Mouse (Mus musculus) frontal cortex, postnatal 25 days (tissue): Measurements from ENCODE around the gene Fbxo4.

ENCODE experiments used
- DNase-seq, 2 experiments: peaks; one replicate each; pipeline ENCODE4 v3.0.0; 2022; ENCODE audit warnings: low spot score in 2 of 2

The Fbxo4 gene

DNA sequence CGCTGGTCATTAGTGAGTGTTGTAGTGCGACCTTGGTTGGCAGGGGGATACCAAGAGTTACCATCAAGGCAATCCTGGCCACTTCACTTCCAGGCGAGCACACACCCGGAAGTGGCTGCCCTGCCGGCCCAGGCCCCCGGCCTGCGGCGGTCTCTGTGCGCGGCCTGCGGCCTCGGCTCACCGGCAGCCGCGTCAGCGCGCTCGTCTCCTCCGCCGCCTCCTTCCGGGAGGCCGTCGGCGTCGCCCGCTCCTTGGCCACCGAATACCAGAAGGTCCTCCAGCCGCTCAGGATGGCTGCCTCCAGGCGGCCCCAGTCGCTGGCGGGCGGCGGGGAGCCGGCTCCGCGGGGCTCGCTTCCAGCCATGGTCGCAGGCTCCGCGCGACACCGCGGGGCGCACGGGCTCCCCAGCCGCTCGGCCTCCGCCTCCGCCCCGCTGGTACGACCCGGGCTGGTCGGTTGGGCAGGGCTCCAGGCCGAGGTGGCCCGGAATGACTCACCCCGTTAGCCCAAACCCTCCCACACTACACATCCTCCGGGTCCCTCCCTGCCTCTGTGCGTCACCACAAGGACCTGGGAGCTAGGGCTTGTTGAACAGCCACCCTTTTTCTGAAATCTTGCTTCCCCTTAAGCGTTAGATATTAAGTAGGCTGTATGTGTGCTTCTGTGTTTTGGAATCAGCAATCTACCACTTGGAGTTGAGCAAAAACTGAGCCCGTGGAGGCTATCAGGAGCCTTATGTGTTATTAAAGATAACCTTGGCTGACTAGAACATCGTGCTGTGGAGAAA is at the start of gene Fbxo4:
Gene Fbxo4 (minus strand): TSS at position 513 of the 788 bp plus-strand sequence.
- DNase-seq = peak; percentile 47 to 66

DNA sequence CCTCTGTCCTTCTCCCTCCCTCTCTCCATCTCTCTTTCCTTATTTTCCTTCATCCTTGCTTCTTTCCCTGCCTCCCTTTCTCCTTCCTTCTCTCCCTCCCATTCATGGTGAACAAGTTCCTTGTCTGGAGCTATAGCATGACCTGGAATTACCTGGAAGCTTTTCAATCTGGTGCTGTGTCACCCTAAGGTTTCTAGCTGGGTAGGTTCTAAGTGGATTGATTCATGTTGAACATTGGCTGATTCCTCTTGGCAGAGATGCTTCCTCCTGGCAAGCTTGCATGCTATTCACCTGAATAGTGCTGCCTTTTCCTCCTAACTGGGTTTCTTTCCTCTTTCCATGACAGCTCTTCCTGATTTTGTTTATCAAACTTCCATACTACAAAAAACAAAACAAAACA is 49.6 kb upstream of the Fbxo4 start:
- DNase-seq = no peak

- no peak for DNase-seq
Observed at GRCm38 (mm10) chr15:4028411-4028700, 49.0 kb upstream of the Fbxo4 start.

GRCm38 (mm10) chr15:4027671-4028410 is 48.5 kb upstream of the Fbxo4 start:
- no peak for DNase-seq

GRCm38 (mm10) chr15:4026831-4027584 is 47.6 kb upstream of the Fbxo4 start:
- peak; percentile 69 to 74 for DNase-seq

- peak; percentile 87 to 88 for DNase-seq
Observed at GRCm38 (mm10) chr15:4026231-4026773, 46.9 kb upstream of the Fbxo4 start, which contains the start of gene Oxct1. Gene Oxct1 (plus strand): TSS chr15:4026383.

- no peak for DNase-seq
Observed at GRCm38 (mm10) chr15:4025508-4025904, 46.1 kb upstream of the Fbxo4 start.

GRCm38 (mm10) chr15:4024726-4025507 is 45.5 kb upstream of the Fbxo4 start:
- no peak for DNase-seq

GRCm38 (mm10) chr15:4023747-4024146 is 44.4 kb upstream of the Fbxo4 start:
- no peak for DNase-seq

GRCm38 (mm10) chr15:4020711-4021110 is 41.3 kb upstream of the Fbxo4 start:
- DNase-seq = no peak

DNA sequence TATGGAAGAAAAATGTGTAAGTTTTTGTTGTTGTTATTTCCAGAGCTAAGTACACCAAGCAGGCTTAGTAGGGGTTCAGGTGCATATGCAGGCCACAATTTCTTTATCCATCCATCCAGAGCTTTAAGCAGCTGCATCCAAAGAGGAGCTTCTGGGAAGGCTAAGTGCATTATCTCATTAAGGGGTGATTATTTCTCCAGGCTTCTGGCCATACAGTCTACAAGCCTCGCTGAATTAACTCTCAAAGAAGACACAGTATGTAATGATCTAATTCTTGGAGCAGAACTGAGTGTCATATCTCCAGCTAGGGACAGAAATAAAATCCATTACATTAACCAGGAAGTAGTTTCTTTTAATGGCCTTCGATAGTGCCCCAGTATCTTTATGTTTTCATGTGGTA is 34.5 kb upstream of the Fbxo4 start:
- DNase-seq = no peak

GRCm38 (mm10) chr15:4000536-4000935 is 21.2 kb upstream of the Fbxo4 start:
- no peak for DNase-seq

DNA sequence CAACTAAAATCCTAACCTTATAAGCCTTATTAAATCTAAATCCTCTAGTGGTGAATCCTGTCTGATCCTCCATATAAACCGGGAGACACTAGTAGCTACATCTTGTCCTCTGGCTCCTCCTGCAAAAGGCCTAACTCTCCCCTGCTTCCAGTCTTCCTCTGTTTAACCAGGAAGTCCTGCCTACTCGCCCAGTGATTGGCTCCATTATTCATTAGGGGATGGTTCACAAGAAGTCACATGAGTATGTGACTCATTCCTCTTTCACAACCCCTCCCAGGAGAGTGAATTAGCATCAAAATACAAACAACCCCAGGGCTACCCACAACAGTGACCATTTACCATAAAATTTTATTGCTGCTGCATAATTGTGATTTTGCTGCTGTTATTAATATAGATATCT is 19.8 kb upstream of the Fbxo4 start:
- no peak for DNase-seq

- DNase-seq = peak in 1 of 2 experiments; percentile 23
Observed at GRCm38 (mm10) chr15:3996267-3997010, 17.1 kb upstream of the Fbxo4 start.

DNA sequence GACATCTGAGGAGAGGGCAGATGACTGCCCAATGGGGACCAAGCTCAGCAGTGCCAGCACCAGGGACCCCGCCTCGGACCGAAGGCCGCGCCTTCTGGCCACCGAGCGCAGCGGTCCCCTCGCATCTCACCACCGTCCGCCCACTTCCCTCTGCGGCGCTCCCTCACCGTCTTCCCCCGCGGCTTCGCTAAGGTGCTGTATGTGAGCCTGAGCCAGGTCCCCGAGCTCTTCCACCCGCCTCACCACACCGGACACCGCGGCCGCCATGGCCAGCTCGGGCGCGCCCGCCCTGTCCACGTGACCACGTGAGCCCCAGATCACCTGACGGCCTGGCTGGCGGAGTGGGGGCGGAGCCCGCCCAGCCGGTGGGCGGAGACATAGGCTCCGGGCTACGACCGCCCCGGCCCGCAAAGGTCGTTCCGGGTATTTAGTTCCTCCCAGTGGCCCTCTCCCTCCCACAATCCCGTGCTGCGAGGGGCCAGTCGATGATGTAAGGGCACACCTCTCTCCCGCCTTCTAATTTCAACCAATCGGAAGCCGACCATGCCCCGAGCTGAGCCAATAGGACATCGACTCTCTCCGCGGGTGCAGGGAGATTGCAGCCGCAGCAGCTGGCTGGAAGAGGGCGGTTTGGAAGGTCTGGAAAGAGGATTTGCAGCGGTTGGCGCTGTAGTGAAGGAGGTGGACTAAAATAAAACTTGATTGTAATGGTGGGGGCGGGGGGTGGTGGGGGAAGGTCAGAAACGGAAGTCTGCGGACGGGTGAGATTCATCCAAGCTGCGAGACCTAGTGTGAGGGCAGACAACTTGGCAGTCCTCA is 16.3 kb upstream of the Fbxo4 start, which contains the start of gene AW549877:
Gene AW549877 (minus strand): TSS at position 297 of the 819 bp plus-strand sequence.
- DNase-seq = peak; percentile 94 to 96

- DNase-seq = no peak
Observed at GRCm38 (mm10) chr15:3994852-3995447, 15.6 kb upstream of the Fbxo4 start.

GRCm38 (mm10) chr15:3987981-3988380 is 8.6 kb upstream of the Fbxo4 start:
- no peak for DNase-seq

DNA sequence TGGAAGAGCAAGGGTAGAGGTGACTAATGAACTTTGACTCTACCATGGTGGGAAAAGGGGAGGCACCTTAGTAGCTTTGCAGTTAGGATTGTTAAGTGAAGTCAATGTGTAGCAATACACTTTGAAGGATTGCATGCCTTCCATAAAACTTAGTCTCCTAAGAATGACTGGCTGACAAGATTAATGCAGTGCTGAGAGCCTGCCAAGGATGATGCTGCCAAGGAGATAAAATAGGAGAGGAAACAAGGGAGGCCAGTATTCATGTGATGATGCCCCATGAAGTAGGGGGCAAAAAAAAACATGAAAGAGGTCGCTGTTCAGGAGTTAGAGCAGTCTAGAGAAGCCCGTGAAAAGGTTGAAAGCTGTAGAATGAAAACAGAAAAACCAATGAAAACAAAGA is 5.5 kb upstream of the Fbxo4 start:
- DNase-seq = no peak

DNA sequence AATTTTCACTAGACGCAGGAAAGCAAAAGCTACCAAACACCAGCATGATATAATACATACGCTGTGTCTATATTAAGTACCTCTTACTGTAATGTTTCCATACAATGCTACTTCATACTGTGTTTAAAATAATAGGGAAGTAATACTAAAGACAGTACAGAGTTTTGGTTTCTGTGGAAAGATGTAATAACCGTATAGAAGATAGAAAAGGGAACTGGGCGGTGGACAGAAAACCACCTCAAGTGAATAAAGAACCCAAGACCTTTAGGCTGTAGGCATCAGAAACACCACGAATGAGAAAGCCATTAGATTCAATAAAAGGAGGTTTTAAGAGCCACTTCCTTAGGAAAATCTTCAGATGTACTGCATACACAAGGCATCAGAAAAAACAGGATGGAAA is 3.4 kb upstream of the Fbxo4 start:
- no peak for DNase-seq
